15 mouse cellular contexts compared by ENCODE assay signal in the genomic region with DNA sequence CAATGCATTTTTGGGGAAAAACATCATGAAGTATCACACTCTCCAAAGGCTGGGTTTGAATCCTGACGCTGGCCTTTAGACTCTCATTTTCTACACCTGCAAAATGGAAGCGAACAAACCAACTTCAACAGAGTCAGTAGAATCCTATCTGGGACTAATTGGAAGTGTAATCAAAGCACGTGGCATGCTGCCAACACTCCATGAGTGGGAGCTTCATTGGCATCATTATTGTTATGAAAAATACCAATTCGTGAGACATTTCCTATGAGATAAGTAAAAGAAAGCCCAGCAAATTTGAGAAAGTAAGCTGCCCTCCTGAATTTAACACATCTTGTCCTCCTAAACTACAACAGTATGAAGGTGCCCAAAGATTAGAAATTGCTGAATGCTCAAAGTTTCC.
DNase-seq lines count a peak whose midpoint lies in the region; ATAC-seq and TF ChIP-seq lines count a peak whose summit lies in the region.
"Had no signal": no experiment of that assay in that cellular context is flagged by ENCODE, and none has a peak within 500 bp of the region (broad histone marks: within the 10 kb centered on the region; RNA-seq: fewer than 3 reads in every experiment).

No protein-coding gene starts in this region.

- WGBS in cerebellum, adult 2 months, result 50% methylated on average over 4 of the region's 4 CpGs

- no peak for TF ChIP-seq CTCF in cerebellum, adult 2 months (IDR thresholded peaks at IDR 0.05; ENCODE audit: borderline replicate concordance, insufficient read depth, low read depth, low read length)

- no peak overlapping the region for H3K4me3 ChIP-seq in cerebellum, adult 2 months (replicated peaks; ENCODE audit: insufficient read depth, low read depth, low read length)
- H3K4me3 ChIP-seq: heart, embryonic 13.5 days; hindbrain, embryonic 12.5 days; limb, embryonic 12.5 days; liver, embryonic 15.5 days; neural tube, embryonic 15.5 days had no signal

- TF ChIP-seq POLR2A in cerebellum, adult 2 months (IDR thresholded peaks at IDR 0.05; ENCODE audit: borderline replicate concordance, insufficient read depth, low read length), result no peak

- H3K27ac ChIP-seq in cerebellum, adult 2 months (ENCODE audit: insufficient read depth, low read length), result no peak overlapping the region
- H3K27ac ChIP-seq: heart, embryonic 13.5 days; hindbrain, embryonic 12.5 days; limb, embryonic 12.5 days; liver, embryonic 15.5 days; neural tube, embryonic 15.5 days had no signal

- peak; percentile 15 to 27 for DNase-seq in cerebellum, adult 2 months
- no peak for DNase-seq in cerebellum, adult 11 months
- DNase-seq in lung, postnatal 10 days, result peak; percentile 6
- DNase-seq in lung, postnatal 25 days (ENCODE audit: low spot score), result no peak
- peak; percentile 37 to 39 for DNase-seq in cerebellum, postnatal 14 days
- peak; percentile 22 to 66 for DNase-seq in layer of hippocampus, postnatal 25 days (ENCODE audit: extremely low spot score in 1 of 2, low spot score in 1 of 2)
- no peak for DNase-seq in yolk sac, embryonic 10.5 days (ENCODE audit: low spot score)
- DNase-seq: kidney, adult 18-20 months; spleen, adult 18-20 months had no signal

- no peak for ATAC-seq in monocyte, adult 5-6 weeks (replicated peaks; ENCODE audit: insufficient number of reproducible peaks, low FRiP score, low TSS enrichment, poor library complexity, severe bottlenecking)

- no peaks in the 10 kb centered on the region for H3K27me3 ChIP-seq in cerebellum, adult 2 months (ENCODE audit: control insufficient read depth, insufficient read depth, low read length)
- H3K27me3 ChIP-seq: hindbrain, embryonic 12.5 days; limb, embryonic 12.5 days; liver, embryonic 15.5 days; neural tube, embryonic 15.5 days had no signal

- no peaks in the 10 kb centered on the region for H3K4me1 ChIP-seq in cerebellum, adult 2 months (ENCODE audit: control insufficient read depth, insufficient read depth, low read length)
- H3K4me1 ChIP-seq: heart, embryonic 13.5 days; hindbrain, embryonic 12.5 days; limb, embryonic 12.5 days; liver, embryonic 15.5 days; neural tube, embryonic 15.5 days had no signal

Comparison
In these comparisons a context has a peak if more than half of its experiments do, and no peak if none do; other contexts are left out.
1. DNase-seq: peak in cerebellum, adult 2 months (2 of 2), lung, postnatal 10 days (single experiment), cerebellum, postnatal 14 days (2 of 2) and layer of hippocampus, postnatal 25 days (2 of 2); none in cerebellum, adult 11 months (single experiment), lung, postnatal 25 days (single experiment) and yolk sac, embryonic 10.5 days (single experiment).